Mouse (Mus musculus): ENCODE data around the gene Pbx2. TPM values are rescaled to one million over a fixed set of nuclear protein-coding genes. Genes with fewer than 3 reads are reported as not detected.

Gene Pbx2
- polyA plus RNA-seq, 1 experiment from 2014 or later, result 59.7 TPM

DNA sequence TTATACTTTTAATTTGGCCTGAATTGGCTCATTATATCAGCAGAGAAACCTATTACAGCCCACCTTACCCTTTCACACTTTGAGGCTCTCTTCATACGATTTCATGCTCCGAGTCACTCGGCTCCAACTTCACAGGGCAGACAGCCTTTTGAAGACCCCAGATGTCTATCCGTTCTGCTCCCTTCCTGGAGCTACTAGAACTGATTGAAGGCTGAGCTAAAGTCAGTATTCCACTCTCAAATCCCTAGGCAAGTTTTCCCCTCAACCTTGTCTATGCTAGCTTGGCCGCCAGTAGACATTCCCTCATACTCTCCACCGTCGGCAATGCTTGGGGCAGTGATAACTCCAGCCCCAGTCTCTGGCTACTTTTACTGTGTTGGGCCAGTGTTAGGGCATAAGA, 1.9 kb upstream of the Pbx2 start:
- no peak for ATAC-seq
- no peak for DNase-seq (ENCODE audit: low read depth, low spot score)
- ChIA-PET CTCF (no interaction called here), POLR2A (no interaction called here)
- no peak for TF ChIP-seq CTCF (IDR thresholded peaks at IDR 0.05)
- in situ Hi-C loops (cut with MboI; ENCODE audit: low pct_unique_long_range_greater_than_20kb), result no loop called here
- no peaks in the 10 kb centered on the region for H3K27me3 ChIP-seq

DNA sequence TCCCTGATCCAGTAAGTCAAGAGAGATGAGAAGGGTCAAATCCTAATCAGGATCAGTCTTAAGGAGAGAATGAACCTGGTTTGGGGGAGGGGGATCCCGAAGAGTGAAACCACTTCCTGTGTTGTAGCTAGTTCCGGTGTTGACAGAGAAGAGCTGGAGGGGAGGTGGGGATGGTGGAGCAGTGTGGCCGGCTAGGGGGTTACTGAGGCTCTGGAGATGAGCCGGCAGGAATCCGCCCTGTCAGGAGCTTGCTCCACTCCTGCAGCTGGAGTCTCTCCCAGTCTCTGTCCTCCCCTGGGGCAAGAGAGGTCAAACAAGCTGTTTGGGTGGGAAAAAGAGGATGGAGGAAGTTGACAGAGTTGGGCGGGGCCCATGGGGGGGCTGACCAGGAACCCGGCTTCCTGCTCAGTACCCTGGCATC, 1.4 kb upstream of the Pbx2 start, which contains the start of gene Gpsm3:
Gene Gpsm3, plus strand, starts transcription at position 126 of the 421 bp plus-strand sequence.
- TF ChIP-seq CTCF (IDR thresholded peaks at IDR 0.05), result no peak
- ChIA-PET POLR2A (interaction anchor here (1.4 to 2.3 kb wide), 2 partner anchors 10 to 15 kb away, joined by 3 to 12 read pairs; partner anchors contain the start of gene Agpat1), CTCF (interaction anchor here (1.1 kb wide), 1 partner anchor 10 kb away, joined by 3 read pairs; no protein-coding TSS in a partner anchor)
- H3K27me3 ChIP-seq, result no peaks in the 10 kb centered on the region
- in situ Hi-C loops (cut with MboI; ENCODE audit: low pct_unique_long_range_greater_than_20kb), result no loop called here
- ATAC-seq (no peak), DNase-seq (ENCODE audit: low read depth, low spot score) (no peak)

GRCm38 (mm10) chr17:34590154-34590987, 695 bp upstream of the Pbx2 start:
- no peak for DNase-seq (ENCODE audit: low read depth, low spot score)

DNA sequence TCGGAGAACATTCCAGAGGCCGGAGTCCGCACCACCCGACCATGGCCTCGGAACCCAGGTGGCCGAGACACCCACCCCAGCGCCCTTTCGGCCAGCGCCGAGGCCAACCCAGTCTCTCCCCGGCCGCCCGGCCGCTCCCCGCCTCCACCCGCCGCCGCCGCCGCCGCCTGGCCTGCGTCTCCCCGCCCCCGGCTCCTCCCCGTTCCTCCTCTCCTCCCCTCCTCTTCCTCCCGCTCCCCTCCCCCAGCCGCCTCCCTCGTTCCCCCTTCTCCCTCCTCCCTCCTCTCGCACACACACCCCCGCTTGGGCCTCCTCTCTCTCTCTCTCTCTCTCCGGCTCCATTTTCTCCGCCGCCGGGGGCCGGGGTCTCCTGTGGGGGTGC, 919 bp downstream of the Pbx2 start:
- H3K27me3 ChIP-seq, result no peaks in the 10 kb centered on the region
- POLR2A ChIA-PET, result interaction anchor here (3.4 kb wide), 1 partner anchor 12 kb away, joined by 28 read pairs; the partner anchor contains the start of genes Agpat1 and Rnf5
- in situ Hi-C loops (cut with MboI; ENCODE audit: low pct_unique_long_range_greater_than_20kb), result no loop called here
- ATAC-seq (peak; percentile 21), DNase-seq (ENCODE audit: low read depth, low spot score) (no peak)
- TF ChIP-seq CTCF (IDR thresholded peaks at IDR 0.05), result no peak
- CTCF ChIA-PET, result no interaction called here

More at GRCm38 (mm10) chr17:34590154-34590987, 695 bp upstream of the Pbx2 start:
- TF ChIP-seq CTCF (IDR thresholded peaks at IDR 0.05), result no peak
- ChIA-PET POLR2A (interaction anchor here (1.0 to 2.3 kb wide), 4 partner anchors 9 to 34 kb away, joined by 3 to 12 read pairs (median 4); partner anchors contain the start of gene Agpat1), CTCF (interaction anchor here (1.1 kb wide), 1 partner anchor 9 kb away, joined by 3 read pairs; no protein-coding TSS in a partner anchor)
- no peak for ATAC-seq
- in situ Hi-C loops (cut with MboI; ENCODE audit: low pct_unique_long_range_greater_than_20kb), result no loop called here
- H3K27me3 ChIP-seq, result no peaks in the 10 kb centered on the region

DNA sequence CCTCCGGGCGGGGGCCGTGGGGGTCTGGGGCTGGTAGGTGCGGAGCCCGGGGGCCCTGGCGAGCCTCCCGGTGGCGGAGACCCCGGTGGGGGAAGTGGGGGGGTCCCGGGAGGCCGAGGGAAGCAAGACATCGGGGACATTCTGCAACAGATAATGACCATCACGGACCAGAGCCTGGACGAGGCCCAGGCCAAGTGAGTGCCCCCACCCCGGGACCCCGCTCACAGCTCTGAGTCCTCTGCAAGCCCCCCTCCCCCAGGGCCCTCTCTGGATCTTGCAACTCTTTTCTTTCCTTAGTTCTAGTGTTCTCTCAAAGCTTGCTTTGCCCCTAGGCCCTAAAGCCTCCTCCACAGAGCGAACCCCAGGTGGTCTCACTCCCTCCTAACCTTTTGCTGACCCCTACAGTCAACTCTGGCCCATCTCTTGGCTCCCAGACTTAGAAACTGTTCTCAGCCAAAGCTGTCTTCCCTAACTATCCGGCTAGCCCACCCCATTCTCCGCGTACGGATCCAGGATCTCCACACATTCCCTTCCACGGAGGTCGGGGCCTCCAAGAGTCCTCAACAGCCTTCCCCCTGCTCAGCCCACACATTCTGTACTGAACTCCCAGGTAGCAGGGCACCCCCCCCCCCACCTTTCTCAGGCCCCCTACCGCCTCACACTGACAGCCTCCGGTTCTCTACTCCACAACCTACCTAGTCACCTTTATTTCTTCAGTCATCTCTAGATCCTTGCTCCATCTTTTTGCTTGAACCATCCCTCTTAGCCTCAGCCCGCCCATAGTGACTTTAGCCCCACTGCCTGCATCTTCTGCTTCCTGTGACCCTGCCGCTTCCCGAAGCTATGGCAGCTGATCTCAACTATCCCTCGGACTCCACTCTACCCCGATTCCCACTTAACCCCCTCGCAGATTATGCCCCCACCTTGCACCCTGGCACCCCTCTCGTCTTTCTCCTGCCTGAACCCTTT, 1.8 kb downstream of the Pbx2 start:
- POLR2A ChIA-PET, result interaction anchor here (3.4 kb wide), 1 partner anchor 11 kb away, joined by 28 read pairs; the partner anchor contains the start of genes Agpat1 and Rnf5
- no peak for DNase-seq (ENCODE audit: low read depth, low spot score)
- peak; percentile 15 for ATAC-seq
- CTCF ChIA-PET, result no interaction called here
- TF ChIP-seq CTCF (IDR thresholded peaks at IDR 0.05), result no peak
- no peaks in the 10 kb centered on the region for H3K27me3 ChIP-seq
- in situ Hi-C loops (cut with MboI; ENCODE audit: low pct_unique_long_range_greater_than_20kb), result no loop called here

DNA sequence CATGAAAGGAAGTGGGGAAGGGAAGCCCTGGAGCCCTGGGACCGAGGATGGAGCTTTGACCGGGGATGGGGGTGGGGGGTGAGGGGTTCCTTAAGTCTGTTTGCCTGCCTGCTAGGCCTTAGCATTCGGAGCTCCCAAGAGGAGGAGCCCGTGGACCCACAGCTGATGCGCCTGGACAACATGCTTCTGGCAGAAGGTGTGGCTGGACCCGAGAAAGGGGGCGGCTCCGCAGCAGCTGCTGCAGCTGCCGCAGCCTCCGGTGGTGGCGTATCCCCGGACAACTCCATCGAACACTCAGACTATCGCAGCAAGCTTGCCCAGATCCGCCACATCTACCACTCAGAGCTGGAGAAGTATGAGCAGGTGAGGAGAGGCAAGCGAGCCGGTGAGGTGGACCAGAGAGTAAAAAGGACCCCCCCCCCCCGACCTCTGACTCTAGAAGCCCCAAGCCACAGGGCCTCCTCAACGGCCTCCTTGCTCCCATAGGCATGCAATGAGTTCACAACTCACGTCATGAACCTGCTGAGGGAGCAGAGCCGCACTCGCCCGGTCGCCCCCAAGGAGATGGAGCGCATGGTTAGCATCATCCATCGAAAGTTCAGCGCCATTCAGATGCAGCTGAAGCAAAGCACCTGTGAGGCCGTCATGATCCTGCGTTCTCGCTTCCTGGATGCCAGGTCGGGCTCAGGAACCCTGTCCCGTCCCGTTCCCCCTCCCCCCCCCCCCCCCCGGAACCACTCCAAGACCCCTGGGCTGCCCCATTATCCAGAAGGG, 2.9 kb downstream of the Pbx2 start:
- H3K27me3 ChIP-seq, result no peaks in the 10 kb centered on the region
- ATAC-seq (no peak), DNase-seq (ENCODE audit: low read depth, low spot score) (no peak)
- ChIA-PET CTCF (no interaction called here), POLR2A (interaction anchor here (0.7 to 3.4 kb wide), 2 partner anchors 10 to 42 kb away, joined by 3 to 28 read pairs; partner anchors contain the start of genes Agpat1 and Rnf5)
- TF ChIP-seq CTCF (IDR thresholded peaks at IDR 0.05), result no peak
- in situ Hi-C loops (cut with MboI; ENCODE audit: low pct_unique_long_range_greater_than_20kb), result no loop called here

DNA sequence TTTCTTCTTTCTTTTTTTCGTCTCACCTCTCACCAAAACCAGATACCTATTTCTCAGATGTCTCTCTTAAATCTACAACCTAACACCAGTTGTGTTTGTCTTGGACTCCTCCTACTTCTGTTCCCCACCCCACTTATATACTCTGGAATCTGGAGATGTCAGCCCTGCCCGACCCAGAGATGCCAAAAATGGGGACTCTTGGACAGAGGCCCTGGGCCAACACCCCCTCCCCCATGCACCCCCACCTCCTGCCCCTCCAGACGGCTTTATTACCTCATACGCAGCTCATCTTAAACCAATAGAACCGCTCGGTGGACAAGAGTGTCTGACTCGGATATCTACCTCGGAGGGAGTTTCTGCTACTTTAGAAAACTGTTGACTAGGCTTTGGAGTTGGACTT, 5.0 kb downstream of the Pbx2 start:
- DNase-seq (ENCODE audit: low read depth, low spot score) (no peak), ATAC-seq (no peak)
- CTCF ChIA-PET, result interaction anchor here (1.1 kb wide), 1 partner anchor 9 kb away, joined by 4 read pairs; no protein-coding TSS in a partner anchor
- POLR2A ChIA-PET, result no interaction called here
- H3K27me3 ChIP-seq, result no peaks in the 10 kb centered on the region
- in situ Hi-C loops (cut with MboI; ENCODE audit: low pct_unique_long_range_greater_than_20kb), result no loop called here
- TF ChIP-seq CTCF (IDR thresholded peaks at IDR 0.05), result no peak

DNA sequence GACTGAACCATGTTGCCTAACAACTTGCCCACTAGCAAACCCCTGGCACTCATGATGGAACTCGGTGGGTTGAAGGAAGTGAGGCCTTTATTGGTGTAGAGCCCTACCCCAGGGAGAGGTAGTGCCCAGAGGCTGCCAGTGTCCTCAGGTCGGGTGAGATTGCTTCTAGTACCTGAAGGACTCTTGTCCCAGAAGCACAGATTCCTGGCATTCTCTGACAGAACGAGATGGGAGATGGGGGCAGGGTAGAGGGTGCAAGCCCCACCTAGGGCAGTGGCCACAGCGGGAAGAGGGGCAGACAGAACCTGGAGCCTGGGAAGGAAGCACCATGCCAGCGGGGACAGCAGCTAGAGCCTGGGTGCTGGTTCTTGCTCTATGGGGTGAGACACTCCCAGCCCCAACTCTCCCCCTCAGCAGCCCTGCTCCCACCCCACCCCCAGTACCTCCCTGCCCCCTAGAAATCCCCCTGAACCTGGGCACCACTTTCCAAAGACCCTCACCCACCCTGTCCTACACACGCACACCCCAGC, 6.6 kb downstream of the Pbx2 start, which contains the start of gene Ager:
Gene Ager, plus strand, starts transcription at position 297 of the 530 bp plus-strand sequence.
- TF ChIP-seq CTCF (IDR thresholded peaks at IDR 0.05), result no peak
- in situ Hi-C loops (cut with MboI; ENCODE audit: low pct_unique_long_range_greater_than_20kb), result no loop called here
- ChIA-PET CTCF (no interaction called here), POLR2A (interaction anchor here (2.0 kb wide), 1 partner anchor 10 kb away, joined by 6 read pairs; no protein-coding TSS in a partner anchor)
- DNase-seq (ENCODE audit: low read depth, low spot score), result no peak
- H3K27me3 ChIP-seq, result no peaks in the 10 kb centered on the region
- ATAC-seq, result no peak

DNA sequence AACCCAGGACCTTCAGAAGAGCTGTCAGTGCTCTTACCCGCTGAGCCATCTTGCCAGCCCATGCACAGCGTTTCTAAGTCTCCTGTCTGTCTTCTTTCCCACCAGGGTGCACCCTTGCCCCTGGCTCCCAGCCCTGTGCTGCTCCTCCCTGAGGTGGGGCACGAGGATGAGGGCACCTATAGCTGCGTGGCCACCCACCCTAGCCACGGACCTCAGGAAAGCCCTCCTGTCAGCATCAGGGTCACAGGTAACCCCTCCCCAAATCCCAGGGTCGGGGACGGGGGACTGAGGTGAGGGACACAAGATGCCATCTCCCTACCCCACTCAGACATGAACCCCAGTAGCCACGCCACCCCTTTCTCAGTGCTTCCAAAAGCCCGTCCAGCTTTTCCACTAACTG, 8.8 kb downstream of the Pbx2 start:
- in situ Hi-C loops (cut with MboI; ENCODE audit: low pct_unique_long_range_greater_than_20kb), result no loop called here
- DNase-seq (ENCODE audit: low read depth, low spot score), result no peak
- no peak for ATAC-seq
- TF ChIP-seq CTCF (IDR thresholded peaks at IDR 0.05), result no peak
- no peaks in the 10 kb centered on the region for H3K27me3 ChIP-seq
- POLR2A ChIA-PET, result interaction anchor here (1.0 kb wide), 1 partner anchor 9 kb away, joined by 3 read pairs; the partner anchor contains the start of gene Pbx2
- CTCF ChIA-PET, result interaction anchor here (0.8 kb wide), 1 partner anchor 10 kb away, joined by 3 read pairs; the partner anchor contains the start of gene Gpsm3

Measured in Patski (cell line).